Mouse (Mus musculus): ENCODE measurements around the gene Tfap4.
A peak's percentile ranks its signal among the peaks of the same experiment; 100 is the strongest.

Tfap4 gene

DNA sequence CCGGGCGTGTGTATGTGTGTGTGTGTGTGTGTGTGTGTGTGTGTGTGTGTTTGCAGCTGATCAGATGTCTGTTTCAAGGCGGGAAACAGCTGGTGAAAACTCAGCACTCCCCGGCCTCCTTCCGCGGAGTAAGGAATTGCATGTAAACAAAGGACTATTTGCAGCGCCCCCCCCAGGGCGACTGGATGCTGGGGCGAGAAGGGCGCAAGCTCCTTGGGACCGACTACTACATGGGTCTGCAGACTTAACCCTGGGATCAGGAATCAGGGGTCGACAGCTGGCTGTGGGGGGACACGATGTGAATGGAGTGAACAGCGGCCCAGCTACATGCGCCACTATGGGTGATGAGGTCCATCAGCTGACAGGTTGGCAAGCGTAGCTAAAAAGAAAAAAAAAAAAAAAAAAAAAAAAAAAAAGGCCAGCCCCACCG lies at the start of gene Tfap4:
Gene Tfap4, minus strand, starts transcription at position 140 of the 430 bp plus-strand sequence.
- peak; percentile 91 for DNase-seq (ENCODE audit: inconsistent ontology term)

DNA sequence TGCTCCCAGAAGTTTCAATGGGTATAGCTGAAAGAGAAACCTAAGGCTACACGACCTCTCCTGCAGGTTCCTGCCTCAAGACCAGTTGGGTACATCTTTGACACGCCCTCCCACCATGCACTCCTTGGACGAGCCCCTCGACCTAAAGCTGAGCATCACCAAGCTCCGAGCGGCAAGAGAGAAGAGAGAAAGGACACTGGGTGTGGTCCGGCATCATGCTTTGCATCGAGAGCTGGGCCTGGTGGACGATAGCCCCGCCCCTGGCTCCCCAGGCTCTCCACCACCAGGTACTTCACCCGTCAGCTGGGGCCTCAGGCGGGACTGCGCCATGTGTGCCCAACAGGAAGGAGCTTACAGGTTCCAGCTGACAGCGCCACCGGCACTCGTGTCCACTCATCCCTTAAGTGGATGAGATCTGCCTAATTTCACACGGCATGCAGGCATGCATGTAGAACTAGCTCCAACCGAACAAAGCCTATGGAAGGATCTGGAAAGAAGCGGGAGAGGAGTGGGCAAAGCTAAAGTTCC lies 48.9 kb upstream of the Tfap4 start:
- DNase-seq (ENCODE audit: inconsistent ontology term): no peak

DNA sequence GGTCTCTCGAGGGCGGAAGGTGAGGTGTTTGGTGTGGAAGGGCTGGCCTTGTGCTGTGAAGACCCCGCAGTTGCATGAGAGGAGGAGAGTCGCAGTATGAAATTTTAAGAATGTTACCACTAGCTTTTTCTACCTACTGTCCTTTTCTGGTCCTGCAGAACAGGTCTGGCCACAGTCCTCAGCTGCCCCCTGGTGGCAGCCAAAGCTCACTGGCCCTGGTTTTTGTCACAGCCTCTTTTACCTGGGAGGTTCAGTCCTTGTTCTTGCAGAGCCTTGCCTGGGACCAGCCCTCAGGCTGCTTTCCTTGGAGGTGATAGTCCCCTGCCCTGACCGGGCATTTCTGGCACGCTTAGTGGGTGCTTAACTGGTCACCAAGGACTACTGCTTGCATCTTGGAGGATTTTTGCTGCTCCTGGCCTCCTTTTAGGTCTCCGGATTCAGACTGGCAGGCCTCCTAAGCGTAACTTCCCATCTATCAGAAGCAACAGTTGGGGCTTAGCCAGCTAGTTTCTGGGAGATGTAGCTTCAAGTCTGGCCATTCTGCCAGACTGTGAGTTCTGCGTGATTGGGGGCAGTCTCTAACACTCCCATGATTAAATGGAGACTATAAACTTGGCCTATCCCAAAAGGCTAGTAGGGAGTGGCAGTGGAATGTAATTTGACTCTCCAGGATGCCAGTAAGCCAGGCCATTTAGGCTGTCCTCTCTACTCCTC lies 48.3 kb upstream of the Tfap4 start:
- DNase-seq (ENCODE audit: inconsistent ontology term): peak; percentile 77

DNA sequence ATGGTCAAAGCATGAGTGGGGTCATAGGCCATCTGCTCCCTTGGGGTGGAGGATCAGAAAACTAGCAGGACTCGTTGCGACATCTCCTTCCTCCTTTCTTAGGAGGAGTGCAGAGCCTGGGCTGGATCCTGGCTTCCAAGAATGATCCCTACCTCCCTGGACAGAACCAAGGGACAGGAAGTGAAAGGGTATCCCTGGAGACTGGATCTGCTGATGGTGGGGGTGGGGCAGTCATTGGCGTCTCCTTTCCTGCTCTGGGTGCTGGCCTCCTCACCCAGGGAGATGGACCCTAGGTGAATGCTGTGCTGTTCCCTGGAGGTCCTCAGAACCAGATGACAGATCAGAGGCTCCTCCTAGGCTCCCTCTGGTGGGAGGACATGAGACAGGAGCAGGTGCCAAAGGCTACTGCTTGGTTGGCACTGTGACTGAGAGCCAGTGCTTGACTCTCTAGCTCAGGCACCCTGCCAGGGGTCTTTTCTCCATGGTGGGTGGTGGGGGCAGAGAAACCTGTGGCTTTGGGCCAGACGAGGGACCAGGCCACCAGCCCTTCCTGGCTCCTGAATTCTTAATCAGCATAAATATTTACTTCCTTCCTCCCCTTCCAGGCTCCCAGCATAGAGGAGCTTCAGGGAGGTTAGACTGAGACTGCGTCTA lies 46.9 kb upstream of the Tfap4 start:
- DNase-seq (ENCODE audit: inconsistent ontology term): no peak

DNA sequence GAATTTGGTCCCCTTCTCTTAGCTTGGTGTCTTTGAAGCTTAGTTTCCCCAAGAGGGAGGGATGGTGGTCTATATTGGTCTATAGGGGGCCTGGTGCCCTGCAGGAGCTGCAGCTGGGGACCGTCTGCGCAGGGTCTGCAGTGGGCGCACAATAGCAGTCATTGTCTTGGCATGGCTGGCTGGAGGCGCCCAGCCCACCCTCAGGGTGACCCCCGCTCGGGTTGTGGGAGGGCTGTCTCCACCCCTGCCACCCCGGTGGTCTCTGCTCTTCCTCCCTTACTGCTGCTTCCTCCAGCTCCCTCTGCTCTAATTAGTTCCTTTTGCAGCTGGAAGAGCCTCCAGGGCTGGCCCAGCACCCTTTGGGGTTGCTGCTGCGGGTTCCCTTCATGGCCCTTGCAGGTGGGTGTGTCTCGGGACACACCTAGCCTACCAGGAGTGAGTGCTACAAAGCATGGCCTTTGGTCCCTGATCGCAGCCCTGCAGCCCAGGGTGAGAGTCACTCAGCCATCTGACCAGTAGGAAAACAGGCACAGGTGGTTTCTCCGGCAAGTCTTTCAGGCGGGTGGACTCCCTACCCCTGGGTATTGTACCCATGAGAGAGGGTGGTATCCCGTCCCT lies 46.0 kb upstream of the Tfap4 start:
- no peak for DNase-seq (ENCODE audit: inconsistent ontology term)

GRCm38 (mm10) chr16:4604293-4604837 lies 44.7 kb upstream of the Tfap4 start:
- DNase-seq (ENCODE audit: inconsistent ontology term): peak; percentile 69

DNA sequence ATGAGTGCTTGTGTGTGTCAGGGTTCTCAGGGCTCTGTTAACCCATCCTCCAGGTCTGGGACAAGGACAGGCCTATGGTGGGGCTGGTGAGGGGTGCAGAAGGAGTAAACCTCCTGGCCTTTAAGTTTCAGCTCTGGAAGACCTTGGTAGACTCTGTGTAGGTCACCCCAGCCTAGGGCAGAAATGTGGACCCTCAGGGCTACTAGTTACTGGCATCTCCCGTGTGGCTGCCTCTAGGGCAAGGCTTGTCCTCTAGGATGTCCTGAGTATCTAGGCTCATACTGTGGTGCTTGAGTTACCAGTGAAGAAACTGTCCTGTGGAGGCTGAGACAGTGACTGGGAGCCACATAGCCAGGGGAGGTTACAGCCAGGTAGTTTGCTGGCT lies 43.8 kb upstream of the Tfap4 start:
- no peak for DNase-seq (ENCODE audit: inconsistent ontology term)

- peak; percentile 79 for DNase-seq (ENCODE audit: inconsistent ontology term)
These were observed 43.3 kb upstream of the Tfap4 start for GRCm38 (mm10) chr16:4602766-4603452.

DNA sequence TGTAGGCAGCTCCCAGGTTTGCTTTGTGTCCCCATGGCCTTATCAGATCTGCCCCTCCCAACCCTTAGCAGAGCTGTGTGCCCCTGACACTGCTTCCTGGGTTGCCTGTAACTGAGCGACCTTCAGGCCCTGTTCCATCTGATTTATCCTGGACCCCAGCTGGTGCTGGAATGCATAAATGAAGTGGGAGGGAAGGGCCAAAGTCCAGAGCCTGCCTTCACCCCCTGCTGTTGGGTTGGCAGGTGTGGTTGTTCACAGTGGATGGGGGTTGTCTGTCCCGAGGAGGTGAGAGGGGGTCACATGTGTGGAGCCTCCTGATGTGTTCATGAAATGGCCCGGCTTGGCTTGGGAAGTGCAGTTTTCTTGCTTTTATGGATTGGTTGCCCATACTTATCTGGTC lies 42.5 kb upstream of the Tfap4 start:
- no peak for DNase-seq (ENCODE audit: inconsistent ontology term)

GRCm38 (mm10) chr16:4600701-4601310 lies 41.2 kb upstream of the Tfap4 start:
- DNase-seq (ENCODE audit: inconsistent ontology term): no peak

- no peak for DNase-seq (ENCODE audit: inconsistent ontology term)
These were observed 40.0 kb upstream of the Tfap4 start for GRCm38 (mm10) chr16:4599616-4600015.

DNA sequence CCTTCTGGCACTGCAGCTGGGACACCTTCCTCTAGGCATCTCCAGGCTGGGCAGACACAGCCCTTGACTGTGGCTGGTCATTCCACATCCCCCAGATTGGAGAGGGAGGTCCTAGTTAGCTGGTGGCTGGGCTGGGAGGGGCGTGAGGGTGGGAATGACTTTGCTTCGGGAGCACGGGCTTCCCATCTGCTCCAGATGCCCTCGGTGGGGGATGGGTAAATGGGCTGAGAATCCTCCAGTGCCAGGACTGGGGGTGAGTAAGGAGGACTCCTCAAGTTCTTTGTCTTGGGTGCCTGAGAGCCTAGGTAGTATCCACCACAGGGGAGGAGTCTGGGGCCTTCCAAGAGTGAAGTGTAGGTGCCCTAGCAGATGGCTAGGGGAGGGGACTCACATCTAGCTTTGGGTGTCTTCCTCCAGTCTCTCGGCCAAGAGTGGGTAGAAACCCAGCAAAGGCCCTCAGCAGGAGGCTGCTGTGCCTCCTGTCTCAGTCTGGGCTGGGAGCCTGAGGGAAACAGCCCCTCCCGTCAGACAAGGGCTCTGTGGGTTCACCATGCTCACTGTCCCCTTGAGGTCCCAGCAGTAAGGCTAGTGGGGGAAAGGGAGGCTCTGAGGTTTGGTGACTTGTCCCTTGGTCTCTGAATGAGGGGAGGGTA lies 39.4 kb upstream of the Tfap4 start:
- no peak for DNase-seq (ENCODE audit: inconsistent ontology term)

GRCm38 (mm10) chr16:4598041-4598440 lies 38.4 kb upstream of the Tfap4 start:
- no peak for DNase-seq (ENCODE audit: inconsistent ontology term)

DNA sequence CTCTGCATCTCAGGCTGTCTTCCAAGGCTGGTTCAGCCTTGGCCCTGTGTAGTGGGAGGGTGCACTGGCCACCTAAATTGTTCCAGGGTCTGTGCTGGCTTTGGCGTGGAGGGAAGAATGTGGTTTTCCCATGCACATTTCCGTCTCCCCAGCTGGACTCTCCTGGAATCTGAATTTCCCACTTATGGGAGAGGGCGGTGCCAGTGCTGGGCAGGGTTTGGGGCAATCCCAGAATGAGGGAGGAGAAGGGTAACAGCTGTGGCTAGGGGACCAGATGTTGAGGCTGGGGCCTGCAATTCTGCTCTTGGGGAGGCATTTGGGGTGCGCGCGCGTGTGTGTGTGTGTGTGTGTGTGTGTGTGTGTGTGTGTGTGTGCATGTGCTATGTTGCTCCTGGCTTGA lies 37.6 kb upstream of the Tfap4 start:
- peak; percentile 87 for DNase-seq (ENCODE audit: inconsistent ontology term)

- DNase-seq (ENCODE audit: inconsistent ontology term): peak; percentile 87
These were observed 37.2 kb upstream of the Tfap4 start for GRCm38 (mm10) chr16:4596836-4597235.

- peak; percentile 91 for DNase-seq (ENCODE audit: inconsistent ontology term)
These were observed 36.6 kb upstream of the Tfap4 start for GRCm38 (mm10) chr16:4596141-4596728.

- peak; percentile 89 for DNase-seq (ENCODE audit: inconsistent ontology term)
These were observed 35.9 kb upstream of the Tfap4 start for GRCm38 (mm10) chr16:4595527-4595963.

GRCm38 (mm10) chr16:4594814-4595526 lies 35.3 kb upstream of the Tfap4 start:
- peak; percentile 51 for DNase-seq (ENCODE audit: inconsistent ontology term)

GRCm38 (mm10) chr16:4593971-4594813 lies 34.5 kb upstream of the Tfap4 start, which contains the start of gene Glis2:
Gene Glis2, plus strand, starts transcription at chr16:4594713.
- peak; percentile 96 for DNase-seq (ENCODE audit: inconsistent ontology term)
